Mouse (Mus musculus) activated CD4-positive, CD25-positive, alpha-beta regulatory T cell (primary cell): ENCODE results near the gene Spata25. TPM values are rescaled to one million over a fixed set of nuclear protein-coding genes. Genes with fewer than 3 reads are reported as not detected.

Source experiments
- polyA plus RNA-seq, 2 experiments: library from polyadenylated mRNA; unstranded; fragments of 100-300 nt; shearing (Covaris generic); gene quantifications; one replicate each; pipeline ENCODE4 v1.2.1; 2017

Gene Spata25
- under 1 TPM in 1 of 2 experiments, not detected in 1; 0.67 TPM for polyA plus RNA-seq

GRCm38 (mm10) chr2:164828437-164828836 is at the start of gene Spata25:
Spata25 (minus strand) TSS chr2:164828537.

GRCm38 (mm10) chr2:164857101-164857821 is 28.9 kb upstream of the Spata25 start, which contains the start of gene Pltp:
Pltp (minus strand) TSS chr2:164857711.

GRCm38 (mm10) chr2:164833314-164833959 is 5.1 kb upstream of the Spata25 start, which contains the start of gene Neurl2:
Neurl2 (minus strand) TSS chr2:164833456.

GRCm38 (mm10) chr2:164832748-164833301 is 4.5 kb upstream of the Spata25 start, which contains the start of gene Ctsa:
Ctsa (plus strand) TSS chr2:164832873.

GRCm38 (mm10) chr2:164822636-164823165 is 5.6 kb downstream of the Spata25 start, which contains the start of gene Zswim1:
Zswim1 (plus strand) TSS chr2:164822686.

GRCm38 (mm10) chr2:164804533-164805331 is 23.6 kb downstream of the Spata25 start, which contains the start of the genes Acot8 and Zswim3:
Acot8 (minus strand) TSS chr2:164804882.
Zswim3 (plus strand) TSS chr2:164805098.

GRCm38 (mm10) chr2:164785481-164786387 is 42.6 kb downstream of the Spata25 start, which contains the start of gene Snx21:
Snx21 (plus strand) TSS chr2:164785823.

GRCm38 (mm10) chr2:164779481-164780086 is 48.8 kb downstream of the Spata25 start, which contains the start of gene Tnnc2:
Tnnc2 (minus strand) TSS chr2:164779967.

Other genes with a start within 250 kb of the Spata25 start
- gene Wfdc6a, start 243.1 kb downstream of the Spata25 start, polyA plus RNA-seq, result not detected
- not detected for gene Eppin, start 234.9 kb downstream of the Spata25 start, polyA plus RNA-seq
- gene Wfdc6b, start 215.0 kb downstream of the Spata25 start, polyA plus RNA-seq, result under 1 TPM in 1 of 2 experiments, not detected in 1; 0.28 TPM
- gene Wfdc8, start 214.9 kb downstream of the Spata25 start, polyA plus RNA-seq, result under 1 TPM in 1 of 2 experiments, not detected in 1; 0.12 TPM
- gene Wfdc16, start 189.7 kb downstream of the Spata25 start, polyA plus RNA-seq, result not detected
- not detected for gene Wfdc10, start 172.5 kb downstream of the Spata25 start, polyA plus RNA-seq
- not detected for gene Wfdc9, start 172.0 kb downstream of the Spata25 start, polyA plus RNA-seq
- not detected for gene Wfdc11, start 154.4 kb downstream of the Spata25 start, polyA plus RNA-seq
- not detected for gene Wfdc13, start 143.4 kb downstream of the Spata25 start, polyA plus RNA-seq
- gene Spint4, start 130.0 kb downstream of the Spata25 start, polyA plus RNA-seq, result not detected
- gene Spint5, start 113.2 kb downstream of the Spata25 start, polyA plus RNA-seq, result not detected
- under 1 TPM in 1 of 2 experiments, not detected in 1; 0.49 TPM for gene Wfdc3, start 82.6 kb downstream of the Spata25 start, polyA plus RNA-seq
- 10 to 100 TPM; 64.6 to 68.8 TPM for gene Dnttip1, start 82.6 kb downstream of the Spata25 start, polyA plus RNA-seq
- gene Ube2c, start 58.6 kb downstream of the Spata25 start, polyA plus RNA-seq, result 10 to 100 TPM; 20.3 to 34.2 TPM
- gene Tnnc2, start 48.6 kb downstream of the Spata25 start, polyA plus RNA-seq, result not detected
- gene Snx21, start 42.7 kb downstream of the Spata25 start, polyA plus RNA-seq, result 10 to 100 TPM in 1 of 2 experiments, 1 to 10 TPM in 1; 7.8 to 11.3 TPM
- 10 to 100 TPM; 43.0 to 44.5 TPM for gene Acot8, start 23.7 kb downstream of the Spata25 start, polyA plus RNA-seq
- 1 to 10 TPM; 4.5 to 9.6 TPM for gene Zswim3, start 23.4 kb downstream of the Spata25 start, polyA plus RNA-seq
- 10 to 100 TPM; 16.1 to 16.4 TPM for gene Zswim1, start 5.9 kb downstream of the Spata25 start, polyA plus RNA-seq
- 100 to 1,000 TPM; 220 to 295 TPM for gene Ctsa, start 4.3 kb upstream of the Spata25 start, polyA plus RNA-seq
- gene Neurl2, start 4.9 kb upstream of the Spata25 start, polyA plus RNA-seq, result 1 to 10 TPM; 1.6 to 2.6 TPM
- 1 to 10 TPM; 2.9 to 7.1 TPM for gene Pltp, start 29.2 kb upstream of the Spata25 start, polyA plus RNA-seq
- 100 to 1,000 TPM; 130 to 134 TPM for gene Pcif1, start 50.8 kb upstream of the Spata25 start, polyA plus RNA-seq
- 10 to 100 TPM; 21.9 to 32.6 TPM for gene Zfp335, start 83.2 kb upstream of the Spata25 start, polyA plus RNA-seq
- gene Mmp9, start 112.2 kb upstream of the Spata25 start, polyA plus RNA-seq, result 10 to 100 TPM in 1 of 2 experiments, 1 to 10 TPM in 1; 1.6 to 46.3 TPM
- gene Slc12a5, start 132.3 kb upstream of the Spata25 start, polyA plus RNA-seq, result under 1 TPM; 0.25 to 0.57 TPM
- gene Ncoa5, start 206.3 kb upstream of the Spata25 start, polyA plus RNA-seq, result 10 to 100 TPM; 42.4 to 48.8 TPM
- gene Cd40, start 227.1 kb upstream of the Spata25 start, polyA plus RNA-seq, result 1 to 10 TPM in 1 of 2 experiments, under 1 TPM in 1; 0.67 to 3.4 TPM